Mouse (Mus musculus) megakaryocyte-erythroid progenitor cell, adult 5-6 weeks (primary cell): Measurements from ENCODE around the gene Tmem248. TPM values are rescaled to one million over a fixed set of nuclear protein-coding genes. Genes with fewer than 3 reads are reported as not detected.

Source experiments
- ATAC-seq: replicated peaks from 2 replicates; pipeline ENCODE4 v1.8.0; 2016; ENCODE audit warnings: mild to moderate bottlenecking, inconsistent platforms; ENCODE audit not compliant: severe bottlenecking, poor library complexity, low FRiP score, low TSS enrichment
- total RNA-seq, 2 experiments: library from RNA; stranded (forward) in 1 of 2; stranded (reverse) in 1 of 2; fragments of 200-1000, 215-1000 nt in 1 of 2; fragments of >200 nt in 1 of 2; fragmentation: Nextera tagmentation in 1 of 2; gene quantifications; 2 replicates each; pipeline ENCODE4 v1.2.3; 2014 to 2017

Gene Tmem248
- total RNA-seq, 2 experiments from 2014 or later = 42.5 to 42.8 TPM

- no peak for ATAC-seq
Measured at GRCm38 (mm10) chr5:130197981-130198380, 18.9 kb upstream of the Tmem248 start.

DNA sequence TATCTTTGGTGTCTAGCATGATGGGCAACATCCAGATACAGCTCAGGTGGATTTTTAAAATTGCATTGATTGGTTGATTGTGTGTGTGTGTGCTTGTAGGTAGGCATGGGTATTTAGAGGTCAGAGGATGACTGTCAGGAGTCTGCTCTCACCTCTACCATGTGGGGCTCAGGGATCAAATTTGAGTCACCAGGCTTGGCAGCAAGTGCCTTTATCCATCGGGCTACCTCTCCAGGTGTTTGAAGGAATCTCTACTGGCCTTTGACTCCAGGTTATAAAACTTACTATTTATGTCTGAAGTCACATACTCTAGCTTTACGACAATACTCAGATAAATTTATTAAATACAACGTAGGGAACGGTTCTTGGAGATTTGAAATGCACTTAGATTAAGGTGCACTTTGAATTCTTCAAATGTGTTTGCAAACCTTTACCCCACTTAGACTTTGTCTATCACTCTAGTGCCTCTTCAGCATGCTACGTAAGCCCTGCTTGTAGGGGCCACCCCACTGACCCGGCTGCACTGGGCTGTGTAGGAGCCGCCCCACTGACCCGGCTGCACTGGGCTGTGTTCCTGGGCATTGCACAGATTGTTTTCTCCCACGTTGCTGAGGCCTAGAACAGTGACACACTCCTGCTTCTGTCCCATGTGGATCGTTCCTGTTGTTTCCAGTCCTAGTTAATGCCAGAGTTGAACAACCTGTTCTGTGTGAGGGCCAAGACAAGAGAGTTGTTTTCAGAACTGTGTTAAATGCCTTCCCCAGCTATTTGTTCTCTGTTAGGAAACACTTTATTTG is 16.4 kb upstream of the Tmem248 start:
- no peak for ATAC-seq

DNA sequence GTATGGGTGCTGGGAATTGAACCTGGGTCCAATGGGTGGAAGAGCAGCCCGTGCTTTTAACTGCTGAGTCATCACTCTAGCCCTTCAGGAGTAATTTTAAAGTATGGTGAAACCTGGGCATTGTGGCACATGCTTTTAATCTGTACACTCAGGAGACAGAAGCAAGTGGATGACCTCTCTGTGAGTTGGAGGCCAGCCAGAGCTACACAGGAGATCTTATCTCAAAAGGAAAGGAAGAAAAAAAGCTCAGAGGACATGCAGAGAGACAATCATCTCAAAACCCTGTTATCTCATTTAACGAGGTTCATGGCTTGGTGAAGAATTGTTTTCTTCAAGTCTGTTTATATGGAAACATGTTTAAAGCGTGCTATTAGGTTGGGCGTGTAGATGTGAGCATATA is 12.9 kb upstream of the Tmem248 start:
- ATAC-seq = peak; percentile 46; the same call in 1 of the 2 replicates

DNA sequence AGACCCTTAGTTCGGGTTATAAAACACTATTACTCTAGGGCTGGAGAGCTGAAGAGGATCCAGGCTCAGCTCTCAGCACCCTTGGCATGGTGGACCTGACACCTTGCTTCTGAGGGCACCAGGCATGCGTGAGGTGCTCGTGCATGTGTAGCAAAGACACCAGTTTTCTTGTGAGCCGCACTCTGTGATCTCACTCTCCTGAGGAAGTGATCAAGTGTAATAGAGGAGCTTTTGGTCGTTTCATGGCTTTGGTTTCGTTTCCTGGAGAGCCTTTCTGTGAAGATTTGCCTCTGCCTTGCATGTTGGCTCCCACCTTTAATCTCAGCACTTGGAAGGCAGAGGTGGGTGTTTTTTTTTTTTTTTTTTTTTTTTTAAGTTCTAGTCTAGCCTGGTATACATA is 12.3 kb upstream of the Tmem248 start:
- 0 out of 2 replicates have a peak, but pooled peaks have one; percentile 39 for ATAC-seq

- no peak for ATAC-seq
Measured at GRCm38 (mm10) chr5:130205441-130206023, 11.3 kb upstream of the Tmem248 start.

GRCm38 (mm10) chr5:130207299-130207698 is 9.6 kb upstream of the Tmem248 start:
- no peak for ATAC-seq

GRCm38 (mm10) chr5:130212956-130213355 is 3.9 kb upstream of the Tmem248 start:
- ATAC-seq = no peak

- no peak for ATAC-seq
Measured at GRCm38 (mm10) chr5:130217406-130217805, 525 bp downstream of the Tmem248 start.

- no peak for ATAC-seq
Measured at GRCm38 (mm10) chr5:130218336-130218735, 1.5 kb downstream of the Tmem248 start.

- ATAC-seq = no peak
Measured at GRCm38 (mm10) chr5:130221316-130221715, 4.4 kb downstream of the Tmem248 start.

- peak; percentile 31 for ATAC-seq
Measured at GRCm38 (mm10) chr5:130221760-130222145, 4.9 kb downstream of the Tmem248 start.

DNA sequence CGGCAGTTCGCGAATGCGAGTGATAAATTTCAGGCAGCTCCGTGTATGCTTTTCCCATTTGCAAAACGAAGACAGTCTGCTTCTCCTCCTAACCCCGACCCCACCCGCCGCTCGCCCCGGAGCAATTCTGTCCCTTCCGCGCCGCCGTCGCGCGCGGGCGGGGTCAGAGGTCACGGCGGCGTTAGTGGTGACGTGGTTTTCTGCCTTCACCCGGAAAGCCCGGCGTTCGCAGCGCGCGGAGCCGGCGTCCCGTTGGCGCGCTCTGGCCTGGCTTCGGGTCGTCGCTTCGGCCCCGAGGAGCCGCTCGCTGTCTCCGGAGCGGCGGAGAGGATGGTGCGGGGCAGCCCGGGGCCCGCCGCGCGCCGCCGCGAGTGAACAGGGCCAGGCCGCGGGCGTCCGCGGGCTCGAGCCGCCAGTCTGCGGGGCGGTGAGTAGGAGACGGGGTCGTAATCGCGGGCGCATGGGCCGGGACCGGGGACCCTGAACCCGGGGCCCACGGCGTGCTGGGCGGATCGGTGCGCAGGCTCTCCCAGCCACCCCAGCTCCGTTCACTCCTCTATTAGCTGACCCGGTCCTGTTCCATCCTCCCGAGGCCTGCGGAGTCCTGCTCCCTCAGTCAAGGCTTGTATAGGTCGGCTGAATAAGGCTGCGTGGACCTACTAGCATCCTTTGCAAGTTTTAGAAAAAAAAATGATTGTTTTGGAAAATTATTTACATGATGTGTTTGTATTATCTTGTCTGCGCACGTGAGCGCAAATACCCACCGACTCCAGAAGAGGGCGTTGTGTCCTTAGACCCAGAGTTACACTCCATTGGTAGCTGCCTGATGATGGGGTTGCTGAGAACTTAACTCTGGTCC is 5.5 kb downstream of the Tmem248 start:
- ATAC-seq = peak; percentile 64

GRCm38 (mm10) chr5:130226790-130227189 is 9.9 kb downstream of the Tmem248 start:
- ATAC-seq = no peak

DNA sequence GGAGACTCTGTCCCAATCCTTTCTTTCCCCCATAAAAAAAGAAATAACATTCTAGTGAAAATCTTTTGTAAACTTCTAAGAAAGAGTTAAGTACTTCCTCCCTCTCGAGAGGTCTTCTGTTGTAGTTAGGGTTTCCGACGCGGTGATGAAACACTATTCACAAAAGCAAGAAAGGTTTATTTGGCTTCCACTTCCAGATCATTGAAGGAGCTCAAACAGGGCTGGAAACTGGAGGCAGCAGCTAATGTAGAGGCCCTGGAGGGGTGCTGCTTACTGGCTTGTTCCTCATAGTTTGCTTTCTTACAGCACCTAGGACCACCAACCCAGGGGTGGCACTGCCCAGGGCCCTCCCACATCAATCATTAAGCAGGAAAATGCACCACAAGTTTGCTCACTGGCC is 11.2 kb downstream of the Tmem248 start:
- no peak for ATAC-seq

GRCm38 (mm10) chr5:130236302-130236701 is 19.4 kb downstream of the Tmem248 start:
- ATAC-seq = no peak

- no peak for ATAC-seq
Measured at GRCm38 (mm10) chr5:130239236-130239635, 22.4 kb downstream of the Tmem248 start.

DNA sequence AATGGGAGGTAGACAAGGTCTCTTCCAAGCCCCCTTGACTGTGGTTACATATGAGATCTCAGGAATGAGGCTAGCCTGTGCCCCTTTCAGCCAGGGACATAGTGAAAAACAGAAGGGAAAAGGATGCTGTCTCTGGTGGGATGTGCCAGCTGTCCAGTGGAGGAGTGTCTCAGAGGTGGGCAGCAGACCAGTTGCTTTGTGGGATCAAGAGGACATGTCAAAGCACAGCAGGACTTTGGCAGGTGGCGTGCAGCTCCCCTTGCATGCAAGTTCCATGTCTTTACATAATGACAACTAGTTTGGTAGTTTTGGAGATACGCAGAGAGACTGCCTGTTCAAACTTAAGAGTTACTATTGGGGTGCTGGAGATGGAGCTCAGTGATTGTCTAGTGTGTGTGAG is 23.0 kb downstream of the Tmem248 start:
- ATAC-seq = no peak

- ATAC-seq = no peak
Measured at GRCm38 (mm10) chr5:130241426-130241825, 24.5 kb downstream of the Tmem248 start.

DNA sequence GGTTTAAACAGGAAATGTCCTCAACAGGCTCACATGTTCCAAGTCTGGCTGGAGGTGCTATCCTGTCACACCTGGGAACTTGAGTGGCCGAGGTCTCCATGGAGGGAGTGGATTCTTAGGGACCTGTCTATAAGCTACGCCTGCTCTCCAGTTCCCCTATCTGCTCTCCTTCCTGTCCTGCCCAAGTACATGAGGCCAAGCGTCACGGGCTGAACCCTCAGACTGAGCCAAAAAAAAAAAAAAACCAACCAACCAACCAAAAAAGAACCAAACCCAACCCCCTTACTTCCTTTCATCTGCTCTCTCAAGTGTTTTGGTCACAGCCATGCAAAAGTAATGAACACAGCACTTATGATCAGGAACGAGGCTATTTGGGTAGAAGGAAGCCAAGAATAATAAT is 30.9 kb downstream of the Tmem248 start:
- no peak for ATAC-seq
